Mouse (Mus musculus) splenic B cell, adult 2 months (primary cell): Measurements from ENCODE around the gene Aqp12.

Source experiments
- DNase-seq: peaks from one replicate; pipeline ENCODE4 v3.0.0-alpha.2; 2011; ENCODE audit warnings: low read depth, low spot score
- H3K27me3 ChIP-seq: 2 replicates; pipeline ENCODE4 v1.6.1; 2012; ENCODE audit warnings: mild to moderate bottlenecking, low read length, moderate library complexity, mixed read lengths; ENCODE audit not compliant: control insufficient read depth, poor library complexity, insufficient read depth, severe bottlenecking
- H3K36me3 ChIP-seq: 2 replicates; pipeline ENCODE4 v1.6.1; 2012; ENCODE audit warnings: mild to moderate bottlenecking, low read length, moderate library complexity, mixed read lengths; ENCODE audit not compliant: control insufficient read depth, poor library complexity, insufficient read depth, severe bottlenecking

Aqp12 gene

DNA sequence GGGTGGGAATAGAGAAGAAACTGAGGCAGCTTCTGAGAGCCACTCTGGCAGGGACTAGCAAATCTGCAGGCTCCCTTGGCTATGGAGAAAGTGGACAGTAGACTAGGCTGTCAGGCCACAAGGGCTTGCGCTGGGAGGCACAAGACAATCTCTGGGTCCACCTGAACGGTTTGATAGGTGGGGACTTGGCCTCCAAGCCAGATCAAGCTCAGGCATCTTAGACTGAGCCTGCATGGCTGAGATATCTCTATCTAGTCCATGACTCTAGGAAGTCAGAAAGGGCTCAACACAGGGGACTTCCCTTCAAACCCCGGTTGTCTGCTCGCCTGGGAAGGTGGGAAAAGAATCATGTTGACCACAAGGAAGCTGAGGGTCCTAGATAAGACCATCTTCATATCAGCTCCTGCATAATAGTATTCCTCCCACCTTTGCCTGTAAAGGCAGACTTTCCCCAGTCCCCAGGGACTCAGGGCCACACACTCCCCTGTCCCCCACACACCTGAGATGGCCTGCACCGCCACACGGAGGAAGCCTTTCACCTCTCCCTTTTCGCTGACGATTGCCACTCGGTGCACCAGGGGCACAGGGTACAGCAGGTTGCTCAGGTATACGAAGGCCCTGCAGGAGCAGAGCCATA, 40.1 kb downstream of the Aqp12 start:
- Histone ChIP-seq H3K27me3 (no peaks in the 10 kb centered on the region), H3K36me3 (no peaks in the 10 kb centered on the region)
- no peak for DNase-seq

DNA sequence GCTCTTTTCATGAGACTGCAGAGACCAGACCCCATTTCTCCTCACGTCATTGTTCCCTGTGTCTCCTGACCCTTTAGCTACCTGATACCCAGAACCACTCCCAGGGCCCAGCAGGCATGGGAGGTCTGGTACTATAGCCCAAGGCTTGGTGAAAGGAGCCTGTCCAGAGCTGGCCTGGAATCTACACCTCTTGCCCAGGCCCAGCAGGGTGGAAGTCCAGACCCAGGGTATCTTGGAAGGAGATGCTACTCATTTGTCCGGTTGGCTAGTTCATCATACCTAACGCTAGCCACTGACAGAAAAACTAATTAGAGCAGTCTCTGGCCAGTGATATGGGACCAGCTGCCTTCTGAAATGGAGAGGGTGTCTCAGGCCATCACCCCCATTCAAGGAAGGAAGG, 43.9 kb downstream of the Aqp12 start:
- Histone ChIP-seq H3K27me3 (no peaks in the 10 kb centered on the region), H3K36me3 (no peaks in the 10 kb centered on the region)
- no peak for DNase-seq

DNA sequence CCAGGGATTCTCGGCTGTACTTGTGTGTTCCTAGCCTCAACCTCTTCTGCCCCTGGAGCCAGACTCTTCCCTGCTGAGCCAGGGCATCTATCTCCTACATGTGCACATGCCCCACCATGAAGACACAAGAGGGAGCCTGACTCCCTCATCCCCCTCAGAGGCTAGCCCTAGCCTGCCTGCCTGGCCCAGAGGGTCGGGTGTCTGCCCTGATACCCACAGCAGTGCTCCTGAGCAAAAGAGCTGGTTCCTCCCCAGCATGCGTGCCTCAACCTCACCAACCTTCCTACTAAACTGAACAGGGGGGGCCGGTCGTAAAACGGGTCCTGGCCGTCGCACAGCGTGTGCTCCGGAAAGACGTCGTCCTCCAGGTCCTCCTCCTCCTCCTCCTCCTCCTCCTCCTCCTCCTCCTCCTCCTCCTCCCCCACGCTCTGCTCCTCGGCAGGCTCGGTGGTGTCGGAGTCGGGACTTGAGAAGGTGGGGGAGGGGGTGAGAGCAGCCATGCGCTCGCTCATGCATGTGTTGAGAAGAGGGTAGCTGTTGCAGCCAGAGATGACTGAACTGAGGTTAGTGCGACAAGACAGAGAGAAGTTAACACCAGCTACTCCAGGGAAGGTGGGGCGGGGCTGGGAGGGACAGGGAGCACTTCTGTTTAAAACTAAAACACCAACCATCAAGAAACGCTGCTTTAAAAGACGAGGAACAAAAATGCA, 45.1 kb downstream of the Aqp12 start:
- Histone ChIP-seq H3K36me3 (no peaks in the 10 kb centered on the region), H3K27me3 (no peaks in the 10 kb centered on the region)
- DNase-seq, result no peak
